Mouse (Mus musculus) lung, embryonic 14.5 days (tissue): ENCODE measurements around the gene Nrsn1. TPM values are rescaled to one million over a fixed set of nuclear protein-coding genes. Genes with fewer than 3 reads are reported as not detected.

ENCODE experiments used
- ATAC-seq: fragments of 200-750 bp; cut with Nextera tagmentation; 2 replicates; pipeline ENCODE4 v1.8.0; 2017; ENCODE audit warnings: mild to moderate bottlenecking, moderate TSS enrichment, moderate library complexity; ENCODE audit not compliant: insufficient read depth
- DNase-seq: peaks from one replicate; pipeline ENCODE4 v3.0.0-alpha.2; 2015
- H3K27ac ChIP-seq: fragments of 300-500 bp; sonication (generic); 2 replicates; pipeline ENCODE4 v1.5.1; 2014; ENCODE audit warnings: low read depth, mild to moderate bottlenecking, moderate library complexity
- H3K27me3 ChIP-seq: fragments of 300-500 bp; sonication (generic); 2 replicates; pipeline ENCODE4 v1.6.1; 2014; ENCODE audit warnings: low read length, control low read depth; ENCODE audit not compliant: insufficient read depth
- H3K36me3 ChIP-seq: fragments of 300-500 bp; sonication (generic); 2 replicates; pipeline ENCODE4 v1.6.1; 2014; ENCODE audit warnings: control low read depth; ENCODE audit not compliant: insufficient read depth
- H3K4me1 ChIP-seq: fragments of 300-500 bp; sonication (generic); 2 replicates; pipeline ENCODE4 v1.6.1; 2014; ENCODE audit warnings: antibody characterized with exemption, control low read depth; ENCODE audit not compliant: insufficient read depth
- H3K4me2 ChIP-seq: fragments of 300-500 bp; sonication (generic); 2 replicates; pipeline ENCODE4 v1.6.1; 2014; ENCODE audit warnings: mild to moderate bottlenecking
- H3K4me3 ChIP-seq: fragments of 300-500 bp; sonication (generic); 2 replicates; pipeline ENCODE4 v1.5.1; 2014; ENCODE audit warnings: low read depth, low read length
- H3K9ac ChIP-seq: fragments of 300-500 bp; sonication (generic); 2 replicates; pipeline ENCODE4 v1.6.1; 2014
- H3K9me3 ChIP-seq: fragments of 300-500 bp; sonication (generic); 2 replicates; pipeline ENCODE4 v1.6.1; 2016; ENCODE audit warnings: low read depth, low read length, control low read depth
- CTCF ChIP-seq: IDR thresholded peaks from 2 replicates; pipeline ENCODE4 v1.5.1; 2016; ENCODE audit warnings: antibody characterized with exemption, low read depth
- WGBS: fragments of 180-500 bp; shearing (Covaris S2); extraction: QIAGEN DNeasy Blood & Tissue Kit; methylation state at CpG from one replicate; pipeline ENCODE4 v1.1.7; 2014; 5-methylcytosine and 5-hydroxymethylcytosine counted together
- polyA plus RNA-seq: library from polyadenylated mRNA; unstranded; fragments of >200 nt; fragmentation: Nextera tagmentation; extraction: Ambion mirVana; gene quantifications from 2 replicates; pipeline ENCODE4 v1.2.1, GENCODE M21; 2014

Nrsn1 gene
- polyA plus RNA-seq, 1 experiment from 2014 or later: 0.24 TPM

DNA sequence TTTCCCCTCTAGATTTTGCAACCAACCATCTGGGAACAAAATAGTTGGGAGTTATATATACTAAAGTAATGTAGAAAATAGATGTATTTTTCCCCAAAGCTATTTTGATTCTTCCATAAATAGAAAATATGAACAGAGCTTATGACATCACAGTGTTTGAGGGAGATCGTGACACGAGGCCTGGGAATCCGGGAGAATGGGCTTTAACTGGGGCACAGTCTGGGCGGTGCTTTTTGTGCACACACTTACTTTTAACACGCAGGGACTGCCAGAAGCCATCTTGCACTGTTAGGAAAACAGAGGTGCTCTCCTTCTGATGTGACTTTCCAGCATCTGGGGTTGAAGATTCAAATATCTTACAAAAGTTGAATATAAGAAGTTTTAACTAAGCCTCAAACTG lies 63.4 kb downstream of the Nrsn1 start:
- H3K9me3 ChIP-seq: no peaks in the 10 kb centered on the region
- TF ChIP-seq CTCF: no peak
- no peaks in the 10 kb centered on the region for H3K27me3 ChIP-seq
- 80% methylated on average over 5 of the region's 5 CpGs for WGBS
- no peak overlapping the region for H3K9ac ChIP-seq
- no peaks in the 10 kb centered on the region for H3K4me1 ChIP-seq
- no peak overlapping the region for H3K4me2 ChIP-seq
- no peaks in the 10 kb centered on the region for H3K36me3 ChIP-seq
- DNase-seq (no peak), ATAC-seq (no peak)
- H3K4me3 ChIP-seq: no peak overlapping the region
- no peak overlapping the region for H3K27ac ChIP-seq

Other genes with a start within 250 kb of the Nrsn1 start
- gene Dcdc2a, start 214.5 kb downstream of the Nrsn1 start, polyA plus RNA-seq: 0.12 and 0.22 TPM in 2 replicates